Mouse (Mus musculus) ovary, postnatal 36 days (tissue): ENCODE data around the gene Rfx1.

ENCODE experiments used
- DNase-seq: peaks from one replicate; pipeline ENCODE4 v3.0.0; 2022; ENCODE audit warnings: low spot score, mixed read lengths

Gene Rfx1

DNA sequence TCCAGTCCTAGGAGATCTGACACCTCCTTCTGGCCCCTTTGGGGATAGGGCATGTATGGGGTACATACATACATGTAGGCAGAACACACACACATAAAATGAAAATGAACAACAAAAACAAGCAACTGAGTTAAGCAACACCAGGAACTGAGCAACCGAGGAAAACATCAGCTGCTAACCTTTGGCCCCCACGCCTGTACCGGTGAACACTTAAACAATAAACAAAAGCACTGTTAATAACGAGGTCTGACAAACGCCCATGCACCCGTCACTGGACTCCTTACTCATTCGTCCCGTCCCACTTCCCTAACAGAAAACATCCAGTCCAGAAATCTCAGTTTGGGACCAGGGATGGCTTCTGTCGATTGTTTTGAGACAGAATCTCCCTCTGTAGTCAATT lies 22.6 kb downstream of the Rfx1 start:
- no peak for DNase-seq

DNA sequence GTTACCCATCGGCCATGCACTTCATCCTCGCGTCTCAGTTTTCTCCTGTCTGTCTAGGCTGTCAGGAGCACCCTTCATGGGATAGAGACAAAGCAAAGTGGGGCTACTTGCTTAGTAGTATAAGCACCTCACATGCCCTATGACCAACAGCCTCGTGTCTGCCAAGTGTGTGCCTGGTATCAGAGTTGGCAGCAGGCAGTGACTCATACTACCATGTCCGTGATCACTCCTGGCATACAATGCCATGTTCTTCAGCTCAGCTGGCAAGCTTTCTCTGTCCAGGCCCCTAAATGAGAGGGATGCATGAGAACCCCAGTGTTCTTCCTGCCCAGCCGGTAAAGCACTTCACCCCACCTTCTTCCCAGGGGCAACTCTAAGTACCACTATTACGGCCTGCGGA lies 24.0 kb downstream of the Rfx1 start:
- no peak for DNase-seq

DNA sequence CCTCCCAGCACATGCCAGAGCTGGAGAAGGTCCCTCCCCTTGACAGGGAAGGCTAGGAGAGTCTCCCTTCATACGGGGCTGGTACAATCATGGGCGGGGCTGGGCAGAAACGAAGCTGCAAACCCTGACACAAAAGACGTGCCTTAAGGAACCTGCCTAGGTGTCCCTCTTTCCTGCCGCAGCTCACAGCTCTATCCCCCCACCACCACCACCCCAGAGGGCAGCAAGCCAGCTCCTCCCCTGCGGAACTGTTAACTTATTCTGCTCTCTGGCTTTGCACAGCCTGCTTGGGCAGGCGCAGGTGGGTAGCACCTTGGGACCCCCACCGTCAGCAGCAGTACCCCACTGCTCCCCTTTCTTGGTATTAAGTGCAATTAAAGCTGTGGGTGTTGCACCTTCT lies 29.4 kb downstream of the Rfx1 start:
- DNase-seq, result no peak

DNA sequence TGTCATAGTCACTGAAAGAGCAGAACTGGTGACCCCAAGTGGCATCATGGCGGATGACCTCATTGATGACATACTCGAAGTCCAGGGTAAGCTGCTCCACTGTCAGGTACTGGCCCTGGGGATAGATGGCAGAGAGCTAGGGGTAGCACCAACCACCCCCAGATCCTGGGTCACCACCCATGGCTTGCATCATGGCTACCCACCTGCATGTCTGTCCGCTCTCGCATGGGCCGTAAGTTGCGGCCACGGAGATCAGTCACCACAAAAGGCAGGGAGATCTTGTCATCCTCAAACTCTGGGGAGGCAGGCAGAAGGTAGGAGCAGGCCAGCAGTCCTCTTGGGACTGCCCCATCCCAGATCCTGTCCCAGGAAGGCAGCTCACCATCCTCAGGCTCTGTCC lies 31.7 kb downstream of the Rfx1 start:
- no peak for DNase-seq

DNA sequence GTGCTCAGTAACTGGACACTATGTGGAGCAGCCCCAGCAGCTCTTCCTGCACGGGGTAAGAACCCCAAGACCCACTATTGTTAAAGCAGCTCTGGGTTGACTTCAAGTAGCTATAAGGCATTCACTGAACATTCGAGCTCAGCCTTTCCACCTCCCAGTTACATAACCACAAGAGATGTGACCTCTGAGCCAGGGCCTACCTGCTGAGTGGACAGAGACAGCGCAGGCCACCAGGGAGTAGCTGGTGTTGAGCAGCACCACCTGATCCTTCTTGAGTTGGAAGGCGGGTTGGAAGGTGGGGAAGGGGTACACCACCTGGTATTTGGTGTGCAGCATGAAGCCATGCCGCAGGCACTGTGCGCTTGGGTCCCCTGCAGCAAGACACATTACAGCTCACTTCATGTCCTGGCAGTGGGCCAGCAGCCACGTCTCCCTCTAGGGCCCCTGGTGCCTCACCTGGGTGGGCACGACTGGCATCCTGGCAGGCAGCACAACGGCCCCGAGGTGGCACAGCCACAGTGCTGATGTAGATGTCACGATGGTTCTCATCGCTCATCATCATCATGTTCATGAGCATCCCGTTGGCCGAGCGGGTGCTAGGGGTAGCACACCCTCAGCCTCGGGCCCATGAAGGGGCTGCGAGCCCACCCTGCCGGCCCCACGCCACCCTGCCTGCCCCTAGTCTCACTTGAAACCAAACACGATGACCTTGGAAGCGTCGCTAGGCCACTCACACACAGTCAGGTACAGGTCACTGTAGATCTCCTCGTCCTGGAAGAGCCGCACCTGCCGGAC lies 35.0 kb downstream of the Rfx1 start:
- DNase-seq, result no peak

DNA sequence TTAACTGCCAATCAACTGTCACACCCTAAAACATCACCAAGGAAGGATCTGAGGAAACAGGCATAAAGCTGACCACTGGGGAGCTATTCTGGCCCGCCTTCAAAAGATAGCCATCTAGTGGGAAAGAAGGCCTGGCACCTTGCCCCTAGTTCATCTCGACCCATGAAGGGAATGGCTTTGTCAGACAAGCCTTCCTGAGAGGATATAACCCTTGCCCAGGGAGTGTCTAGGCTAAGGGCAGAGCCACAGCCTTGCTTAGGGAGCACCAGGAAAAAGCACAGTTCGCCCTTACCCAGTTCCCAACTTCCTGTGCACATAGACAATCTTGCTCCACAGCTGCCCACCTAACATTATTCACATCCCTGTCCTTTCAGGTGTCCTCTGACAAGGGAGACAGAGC lies 37.0 kb downstream of the Rfx1 start:
- no peak for DNase-seq

DNA sequence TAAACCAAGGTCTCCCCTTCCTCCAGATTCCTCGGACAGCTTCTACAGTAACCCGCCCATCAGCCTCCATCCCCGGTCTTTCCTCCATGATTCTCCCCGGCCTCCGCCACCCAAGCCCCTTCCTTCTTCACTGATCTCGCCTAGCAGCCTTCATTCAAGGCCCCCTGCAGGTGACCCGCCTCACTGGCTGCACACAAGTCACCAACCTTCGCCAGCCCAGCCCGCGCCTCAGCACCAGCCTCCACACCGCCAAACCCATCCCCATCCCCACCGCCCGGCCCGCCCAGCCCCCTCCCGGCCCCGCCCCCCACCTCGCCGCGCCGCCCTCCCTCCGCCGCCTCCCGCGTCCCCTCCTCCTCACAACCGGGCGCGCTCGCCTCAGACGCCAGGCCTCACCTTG lies 37.6 kb downstream of the Rfx1 start:
- no peak for DNase-seq

DNA sequence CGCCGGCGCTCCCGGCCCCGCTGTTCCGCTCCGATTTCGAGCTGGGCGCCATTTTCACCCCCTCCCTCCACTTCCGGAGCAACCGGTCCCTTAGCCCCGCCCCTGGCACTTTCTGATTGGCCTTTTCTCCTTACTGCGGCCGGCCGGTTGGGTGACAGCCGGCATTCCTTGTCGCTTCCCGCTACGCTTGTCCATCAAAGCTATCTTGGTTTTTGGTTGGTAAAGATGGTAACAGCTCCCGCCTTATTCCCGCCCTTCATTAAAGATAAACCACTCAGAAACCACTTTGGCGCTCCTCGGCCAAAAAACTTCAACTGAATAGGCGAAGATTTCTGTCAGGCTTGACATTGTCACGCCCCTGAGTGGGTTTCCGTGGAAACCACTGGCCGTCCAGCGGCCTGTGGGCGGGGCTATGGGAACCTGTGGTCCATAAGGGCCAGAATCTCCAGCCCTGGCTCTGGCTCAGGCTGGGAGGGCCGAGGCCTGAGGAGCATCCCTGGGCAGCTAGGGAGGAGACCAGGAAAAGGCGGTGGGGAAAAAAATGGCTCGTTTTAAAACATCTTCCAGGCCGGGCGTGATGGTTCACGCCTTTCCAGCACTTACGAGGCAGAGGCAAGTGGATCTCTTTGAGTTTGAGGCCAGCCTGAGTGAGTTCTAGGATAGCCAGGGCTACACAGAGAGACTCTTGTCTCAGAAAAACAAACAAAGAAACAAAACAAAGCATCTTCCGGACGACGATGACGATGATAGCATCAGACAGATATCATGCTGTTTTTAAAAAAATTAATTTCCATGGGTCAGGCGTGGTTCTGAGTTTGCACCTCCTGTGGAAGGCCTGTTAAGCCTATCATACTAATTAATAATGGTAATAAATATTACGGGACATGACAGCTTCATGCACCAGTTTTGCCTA lies 38.3 kb downstream of the Rfx1 start, which contains the start of gene Dcaf15:
TSS of gene Dcaf15 (minus strand) at position 72 of the 913 bp plus-strand sequence.
- DNase-seq, result peak; percentile 95

DNA sequence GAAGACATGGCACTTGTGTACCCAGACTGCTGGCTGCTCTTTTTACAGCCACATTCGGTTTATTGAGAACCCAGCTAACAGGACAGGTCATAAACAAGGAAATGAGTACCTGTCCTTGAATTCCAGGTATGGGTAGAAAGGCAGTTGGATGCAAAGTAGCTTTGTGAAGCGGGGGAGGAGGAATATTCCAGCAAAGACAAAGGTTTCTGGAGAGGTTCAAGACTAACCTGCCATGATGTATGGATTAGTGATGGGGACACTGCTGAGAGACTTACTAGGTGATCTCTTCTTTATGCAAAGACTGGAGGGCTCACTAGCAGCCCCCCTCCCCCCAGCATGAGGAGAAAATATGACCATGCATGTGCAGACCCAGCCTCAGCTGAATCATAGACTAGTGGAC lies 39.0 kb downstream of the Rfx1 start:
- DNase-seq, result no peak

DNA sequence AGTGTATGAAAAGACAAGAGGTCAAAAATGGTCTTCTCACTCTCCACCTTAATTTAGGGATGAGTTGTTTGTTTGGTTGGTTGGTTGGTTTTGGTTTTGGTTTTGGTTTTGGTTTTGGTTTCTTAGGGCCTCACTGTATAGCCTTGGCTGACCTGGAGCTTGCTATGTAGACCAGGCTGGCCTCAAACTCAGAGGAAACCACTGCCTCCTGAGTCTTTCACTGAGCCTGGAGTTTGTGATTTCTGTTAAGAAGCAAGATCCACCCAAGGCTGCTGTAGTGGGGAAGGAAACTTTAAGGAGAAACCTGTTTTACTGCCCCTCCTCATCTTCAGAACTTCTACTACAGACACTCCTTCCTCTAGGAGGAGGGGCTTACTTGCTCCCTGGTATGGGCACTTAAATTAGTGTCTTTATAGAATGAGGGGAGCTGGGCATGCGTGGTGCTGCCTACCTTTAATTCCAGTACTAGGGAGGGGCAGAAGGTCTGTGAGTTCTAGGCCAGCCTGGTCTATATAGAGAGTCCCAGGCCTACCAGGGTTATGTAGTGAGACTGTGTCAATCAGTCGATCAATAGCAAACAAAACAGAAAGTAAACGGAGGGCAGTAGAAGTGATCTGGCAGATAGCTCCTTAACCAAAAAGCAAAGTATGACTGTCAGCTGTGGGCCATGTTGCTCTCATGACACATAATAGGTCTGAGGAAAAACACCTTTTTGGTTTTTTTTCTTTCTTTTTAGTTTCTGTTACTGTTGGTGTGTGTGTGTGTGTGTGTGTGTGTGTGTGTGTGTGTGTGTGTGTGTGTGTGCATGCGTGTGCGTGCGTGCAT lies 39.8 kb downstream of the Rfx1 start:
- DNase-seq, result no peak

DNA sequence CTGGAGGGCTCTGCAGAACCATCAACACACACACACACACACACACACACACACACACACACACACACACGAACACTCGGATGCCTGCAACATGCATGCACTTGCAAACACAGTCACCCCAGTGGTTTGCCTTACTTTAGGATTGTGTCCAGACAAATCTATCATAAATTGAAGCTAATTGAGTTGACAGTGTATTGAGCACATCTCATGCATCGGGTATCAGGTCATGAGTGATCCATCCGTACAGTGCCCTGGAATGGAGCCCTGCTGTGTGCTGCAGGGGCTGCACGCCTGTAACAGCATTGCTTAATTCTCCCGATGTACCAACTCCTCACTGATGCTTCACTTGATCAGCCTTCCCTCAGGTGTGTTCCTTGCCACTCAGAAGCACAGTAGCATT lies 49.0 kb downstream of the Rfx1 start:
- DNase-seq, result no peak

DNA sequence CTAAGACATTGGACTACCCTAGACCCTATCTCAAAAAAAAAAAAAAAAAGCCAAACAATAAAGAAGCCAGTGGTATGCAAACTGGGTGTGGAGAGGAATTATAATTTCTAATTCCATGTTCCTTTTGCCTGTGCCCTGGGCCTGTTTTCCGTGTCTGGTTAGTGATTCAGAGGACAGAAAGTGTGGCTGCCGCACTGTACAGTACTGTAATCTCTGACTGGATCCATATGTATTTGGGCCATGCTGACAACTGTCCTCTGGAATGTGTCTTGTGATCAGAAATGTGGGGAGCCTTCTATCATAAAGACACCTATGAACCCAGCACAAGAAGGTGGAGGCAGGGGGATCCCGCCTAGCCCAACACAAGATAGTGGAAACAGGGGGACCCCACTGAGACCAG lies 55.5 kb downstream of the Rfx1 start:
- DNase-seq, result no peak

DNA sequence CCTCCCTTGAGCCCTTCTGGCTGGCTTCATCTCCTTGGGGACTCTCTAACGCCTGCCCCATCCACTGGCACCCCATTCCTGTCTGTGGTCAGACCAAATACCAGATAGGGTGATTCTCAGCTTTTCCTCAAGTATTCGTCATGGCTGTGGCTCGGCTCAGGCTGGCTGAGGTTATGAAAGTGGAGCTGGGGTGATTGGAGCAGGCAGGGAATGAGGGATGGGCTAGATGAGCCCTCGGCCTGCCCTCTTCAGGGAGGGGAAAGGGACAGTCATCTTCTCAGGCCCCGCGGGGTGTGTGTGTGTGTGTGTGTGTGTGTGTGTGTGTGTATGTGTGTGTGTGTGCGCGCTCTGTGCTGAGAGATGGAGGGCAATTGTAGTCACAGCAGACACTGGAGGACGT lies 59.0 kb downstream of the Rfx1 start, which contains the start of gene Podnl1:
TSS of gene Podnl1 (plus strand) at position 334 of the 400 bp plus-strand sequence.
- DNase-seq, result no peak

DNA sequence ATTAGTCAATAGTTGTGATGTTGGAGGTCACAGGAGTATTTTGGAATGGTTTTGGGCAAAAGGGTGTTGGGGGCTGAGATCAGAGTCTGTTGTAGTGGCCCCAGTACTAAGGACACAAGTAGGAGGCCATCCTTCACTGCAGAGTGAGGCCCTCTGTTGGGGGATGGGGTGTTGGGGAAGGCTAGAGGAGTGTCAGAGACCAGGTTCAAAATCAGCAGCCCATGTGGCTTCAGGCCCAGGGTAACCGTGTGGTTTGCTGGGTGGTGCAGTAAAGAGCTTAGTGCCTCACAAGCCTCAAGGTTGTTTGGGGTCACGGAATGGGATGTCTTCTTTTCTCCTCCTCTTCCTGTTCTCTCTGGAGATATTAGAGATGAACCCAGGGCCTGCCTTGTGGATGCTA lies 60.1 kb downstream of the Rfx1 start:
- no peak for DNase-seq

DNA sequence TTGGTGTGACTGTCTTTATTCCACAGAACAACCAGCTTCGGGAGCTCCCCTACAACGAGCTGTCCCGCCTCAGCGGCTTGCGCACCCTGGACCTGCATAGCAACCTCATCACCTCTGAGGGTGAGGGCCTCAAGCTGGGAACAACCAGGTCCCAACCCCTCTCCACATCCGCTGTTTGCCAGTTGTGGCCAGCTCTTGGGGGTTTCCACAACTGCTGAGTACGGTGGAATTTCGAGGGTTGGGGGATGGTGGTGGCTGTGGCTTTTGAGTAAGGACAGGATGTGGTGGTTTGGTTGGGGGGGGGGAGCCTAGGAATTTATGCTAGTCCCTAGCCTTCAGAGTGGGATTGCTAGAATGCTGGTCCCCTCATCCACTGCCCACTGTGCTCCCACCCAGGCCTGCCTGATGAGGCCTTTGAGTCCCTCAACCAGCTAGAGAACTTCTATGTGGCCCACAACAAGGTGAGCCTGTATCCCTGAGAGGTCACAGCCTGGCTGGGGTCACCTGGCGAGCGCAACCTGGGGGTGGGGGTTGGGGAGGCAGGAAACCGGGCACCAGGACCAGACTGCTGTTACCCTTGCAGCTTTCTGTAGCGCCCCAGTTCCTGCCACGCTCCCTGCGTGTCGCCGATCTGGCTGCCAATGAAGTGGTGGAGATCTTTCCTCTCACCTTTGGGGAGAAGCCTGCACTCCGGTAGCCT lies 60.7 kb downstream of the Rfx1 start:
- no peak for DNase-seq

DNA sequence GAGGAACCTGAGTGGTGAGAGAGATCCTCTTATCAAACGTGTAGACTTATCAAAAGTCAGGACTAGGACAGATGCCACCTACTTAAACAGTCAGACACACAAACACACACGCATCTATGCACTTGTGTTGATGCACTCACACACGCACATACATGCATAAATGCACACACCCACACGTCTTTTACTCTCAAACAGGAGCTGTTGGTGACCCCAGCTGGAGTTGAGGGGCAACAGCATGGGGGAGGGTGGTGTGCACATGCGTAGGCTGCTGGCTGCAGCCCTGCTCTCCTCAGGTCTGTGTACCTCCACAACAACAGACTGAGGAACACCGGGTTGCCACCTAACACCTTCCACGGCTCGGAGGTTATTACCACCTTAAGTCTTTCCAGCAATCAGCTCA lies 61.6 kb downstream of the Rfx1 start:
- DNase-seq, result no peak

DNA sequence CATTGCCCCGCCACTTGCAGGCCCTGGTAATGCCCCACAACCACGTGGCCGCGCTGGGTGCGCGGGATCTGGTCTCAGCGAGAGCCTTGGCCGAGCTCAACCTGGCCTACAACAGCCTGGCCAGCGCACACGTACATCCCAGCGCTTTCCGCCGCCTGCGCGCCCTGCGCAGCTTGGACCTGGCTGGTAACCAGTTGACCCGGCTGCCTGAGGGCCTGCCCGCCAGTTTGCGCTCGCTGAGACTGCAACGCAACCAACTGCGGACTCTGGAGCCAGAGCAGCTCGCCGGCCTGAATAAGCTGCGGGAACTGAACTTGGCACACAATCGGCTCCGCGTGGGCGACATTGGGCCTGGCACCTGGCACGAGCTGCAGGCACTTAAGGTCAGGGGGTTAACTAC lies 64.2 kb downstream of the Rfx1 start:
- DNase-seq, result no peak

DNA sequence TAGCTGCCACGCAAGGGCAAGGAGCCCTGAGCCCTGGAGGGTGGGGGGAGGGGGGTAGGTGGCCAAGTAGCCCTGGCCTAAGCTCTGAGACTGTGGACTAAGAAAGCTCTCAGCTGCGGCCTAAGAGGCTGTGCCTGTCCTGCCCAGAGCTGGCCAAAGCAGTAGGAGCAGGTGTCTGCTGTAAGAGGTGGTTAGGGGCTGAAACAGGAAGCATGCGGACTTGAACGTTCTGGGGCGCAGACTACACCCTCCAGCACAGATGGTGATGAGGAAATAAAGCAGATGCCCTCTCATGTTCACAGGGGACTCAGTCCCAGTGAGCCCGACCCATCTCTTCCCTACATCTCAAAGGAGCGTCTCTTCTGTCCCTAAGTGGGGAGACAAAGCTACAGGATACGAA lies 65.6 kb downstream of the Rfx1 start:
- no peak for DNase-seq

DNA sequence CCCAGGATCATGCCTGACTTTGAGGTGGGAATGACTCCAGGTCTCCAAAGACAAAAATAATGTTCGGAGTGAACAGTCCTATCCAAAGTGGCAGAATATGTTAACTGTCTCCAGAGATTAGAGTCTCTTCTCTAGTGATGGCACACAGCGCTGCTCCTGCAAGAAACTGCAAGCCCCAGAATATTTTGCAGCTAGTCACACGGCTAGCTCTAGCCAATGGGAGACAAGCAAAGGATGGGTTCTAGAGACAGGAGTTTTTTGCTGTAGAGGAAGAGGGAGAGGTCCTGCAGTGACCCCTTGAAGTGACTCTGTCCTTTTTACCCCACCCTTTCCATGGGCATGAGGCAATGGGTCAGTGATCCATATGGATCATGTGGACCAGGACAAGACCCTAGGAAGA lies 71.2 kb downstream of the Rfx1 start:
- no peak for DNase-seq

DNA sequence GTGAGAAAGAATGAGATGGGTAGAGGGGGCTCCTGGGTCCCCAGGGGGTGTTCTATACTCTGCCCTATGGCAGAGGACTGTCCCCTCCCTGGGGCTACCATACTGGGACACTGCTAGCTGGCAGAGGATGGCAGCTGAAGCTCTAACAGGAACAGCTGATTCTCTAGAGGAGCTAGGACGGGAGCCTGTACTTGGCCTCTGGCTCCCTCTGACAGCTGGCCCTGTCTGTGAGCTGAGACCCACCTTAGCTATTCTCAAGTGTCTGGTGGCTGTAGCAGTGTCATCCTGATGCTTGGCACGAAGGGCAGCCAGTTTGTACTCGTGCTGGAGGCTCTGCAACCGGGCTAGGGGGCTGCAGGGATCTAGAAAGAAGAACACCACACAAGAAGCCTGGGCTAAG lies 74.2 kb downstream of the Rfx1 start:
- no peak for DNase-seq

DNA sequence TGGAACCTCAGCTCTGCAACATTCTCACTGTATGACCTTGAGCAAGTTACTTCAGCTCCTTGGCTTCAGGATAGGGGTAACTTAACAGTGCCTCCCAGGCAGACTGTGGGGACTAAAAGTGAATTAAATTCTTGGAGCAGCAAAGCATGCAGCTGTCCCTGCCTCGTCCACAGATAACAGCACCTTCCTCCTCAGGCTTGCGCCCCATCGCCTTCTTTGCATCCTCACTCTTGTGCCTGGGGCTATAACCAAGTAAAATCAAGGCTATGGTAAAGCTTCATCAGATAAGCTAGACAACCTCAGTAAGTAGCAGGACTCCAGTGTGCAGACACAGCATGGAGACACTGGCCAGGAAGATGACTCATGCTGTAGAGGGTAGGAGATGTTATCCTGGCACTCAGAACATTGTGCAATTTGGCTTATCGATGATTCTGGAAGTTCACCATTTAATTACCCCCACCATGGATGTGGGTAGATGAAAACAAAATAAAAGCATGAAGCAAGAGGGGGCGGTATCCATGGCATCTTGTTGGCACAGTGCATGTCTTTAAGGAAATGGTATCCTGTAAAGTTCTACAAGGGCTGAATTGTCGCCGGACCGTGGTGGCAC lies 78.1 kb downstream of the Rfx1 start:
- DNase-seq, result no peak
